Mouse (Mus musculus): ENCODE measurements around the gene Ppp2r2c. TPM values are rescaled to one million over a fixed set of nuclear protein-coding genes. Genes with fewer than 3 reads are reported as not detected.

The Ppp2r2c gene
- polyA plus RNA-seq (2012; rRNA removed; ENCODE audit: low replicate concordance), result 0.57 and 1.1 TPM in 2 replicates

DNA sequence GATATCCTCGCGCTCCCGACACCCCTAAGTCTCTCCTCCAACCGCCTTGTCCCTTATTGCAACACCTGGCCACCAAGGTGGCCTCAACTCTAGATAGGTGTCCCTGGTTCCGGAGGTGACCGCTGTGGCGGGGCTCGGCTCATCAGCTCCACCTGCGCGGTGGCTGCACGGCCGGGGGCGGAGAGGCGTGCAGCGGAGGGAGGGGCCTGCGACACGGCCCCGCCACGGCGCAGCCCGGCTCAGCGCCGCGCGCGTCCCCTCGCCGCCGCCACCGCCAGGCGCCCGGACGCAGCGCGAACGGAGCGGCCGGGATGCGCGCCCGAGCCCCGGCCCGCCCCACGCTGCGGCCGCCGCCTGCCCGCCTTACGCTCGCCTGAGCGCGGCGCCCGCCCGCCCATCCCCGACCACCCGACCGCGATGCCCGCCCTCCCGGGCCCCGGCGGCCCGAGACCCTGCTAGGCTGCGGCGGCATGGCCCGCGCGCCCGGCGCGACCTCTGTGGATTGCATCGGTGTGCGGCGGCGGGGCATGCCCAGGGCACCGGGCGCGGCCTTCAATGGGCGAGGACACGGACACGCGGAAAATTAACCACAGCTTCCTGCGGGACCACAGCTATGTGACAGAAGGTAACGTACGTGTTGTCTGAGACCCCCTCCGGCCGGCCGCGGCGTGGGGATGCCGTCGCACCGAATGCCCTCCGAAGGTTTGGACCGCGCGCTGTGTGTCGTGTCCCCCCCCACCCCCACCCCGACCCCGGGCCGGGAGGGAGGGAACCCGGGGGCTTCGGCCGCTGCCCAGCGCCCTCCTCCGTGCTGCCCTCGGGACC lies at the start of gene Ppp2r2c:
Gene Ppp2r2c (plus strand): TSS at position 248 of the 825 bp plus-strand sequence.

DNA sequence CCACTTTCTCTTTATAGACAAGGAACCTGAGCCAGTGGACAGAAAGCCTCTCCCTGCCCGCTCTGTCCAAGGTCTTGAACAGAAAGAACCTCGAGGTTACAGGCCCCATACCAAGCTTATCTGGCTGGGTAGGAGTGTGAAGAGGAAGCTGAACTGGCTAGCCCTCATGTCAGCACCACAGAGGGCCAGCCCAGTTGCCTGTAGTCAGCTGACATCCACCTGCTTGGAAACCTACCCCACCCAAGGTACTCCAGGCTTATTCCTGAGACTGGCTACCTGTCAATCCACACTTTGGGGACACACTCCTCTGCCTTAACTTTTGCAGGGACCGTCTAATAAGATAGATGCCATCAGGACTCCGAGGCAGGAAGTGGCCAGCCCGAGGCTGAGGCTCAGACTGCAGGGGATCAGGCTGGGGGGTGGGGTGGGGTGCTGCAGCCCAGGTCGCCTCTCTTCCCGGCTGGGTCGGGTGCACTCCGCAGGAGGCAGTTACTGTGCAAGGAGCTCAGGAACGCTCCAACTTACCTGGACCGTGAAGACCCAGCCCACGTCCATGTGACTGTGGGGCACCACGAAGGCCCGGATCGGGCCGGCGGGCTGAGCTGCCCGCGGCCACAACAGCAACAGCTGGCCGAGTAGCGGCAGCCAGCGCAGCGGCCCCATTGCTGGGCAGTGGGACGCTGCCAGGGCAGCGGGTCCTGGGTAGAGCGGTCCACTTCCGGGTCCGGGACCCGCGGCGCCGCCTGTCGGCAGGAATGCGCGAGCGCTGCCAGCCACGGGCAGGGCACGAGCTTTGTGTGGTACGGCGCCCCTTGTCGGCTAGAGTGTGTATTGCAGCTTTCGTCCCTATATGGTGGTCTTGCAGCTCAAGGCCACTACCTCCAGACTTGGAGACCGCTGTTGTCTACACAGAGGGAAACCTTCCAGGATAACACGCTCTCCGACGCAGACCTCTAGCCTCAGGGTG lies 38.1 kb upstream of the Ppp2r2c start, which contains the start of gene Man2b2:
Gene Man2b2 (minus strand): TSS at position 741 of the 967 bp plus-strand sequence.

DNA sequence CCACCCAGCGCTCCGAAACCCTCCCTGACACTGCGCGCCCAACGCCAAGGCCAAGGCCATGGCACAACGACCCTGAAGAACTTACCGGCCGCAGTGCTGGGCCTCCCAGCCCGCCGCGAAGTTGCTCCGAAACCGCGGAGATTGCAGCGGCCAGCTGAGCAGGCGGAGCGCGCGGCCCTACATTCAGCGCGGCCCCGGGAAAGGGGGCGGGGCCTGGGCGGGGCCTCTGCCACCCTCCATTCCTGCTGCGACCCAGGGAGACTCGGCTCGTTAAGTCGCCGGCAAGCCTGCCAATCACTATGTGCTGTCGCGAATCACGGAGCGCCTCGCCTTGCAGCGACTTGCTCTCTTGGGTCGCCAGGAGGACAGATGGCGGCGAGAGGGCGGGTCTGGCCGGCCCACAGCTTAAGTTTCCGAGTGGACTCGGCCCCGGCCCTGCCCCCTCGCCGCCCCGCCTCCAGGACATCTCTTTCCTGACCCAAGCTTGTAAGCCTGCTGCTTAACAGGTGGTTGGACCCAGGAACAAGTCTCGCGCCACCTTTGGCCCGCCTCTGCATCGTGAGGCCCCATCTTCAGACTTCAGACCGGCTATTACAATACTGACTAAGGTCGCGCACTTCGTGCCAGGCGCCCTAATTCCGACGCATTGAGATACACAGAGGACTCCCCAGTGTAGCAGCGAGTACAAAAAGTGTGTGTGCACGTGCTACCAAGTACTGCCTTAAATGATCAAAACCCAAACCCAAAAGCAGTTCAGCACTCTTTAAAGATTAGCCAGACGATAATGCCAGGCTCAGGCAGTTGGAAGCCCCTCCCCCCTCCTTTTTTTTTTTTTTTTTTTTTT lies 120.7 kb downstream of the Ppp2r2c start, which contains the start of gene Wfs1:
Gene Wfs1 (minus strand): TSS at position 425 of the 844 bp plus-strand sequence.

Other genes with a start within 250 kb of the Ppp2r2c start
- gene D5Ertd579e, start 172.5 kb upstream of the Ppp2r2c start, polyA plus RNA-seq (2012; rRNA removed; ENCODE audit: low replicate concordance), result 17.5 and 28.8 TPM in 2 replicates
- 20.2 and 50.1 TPM in 2 replicates for gene Bloc1s4, start 119.9 kb upstream of the Ppp2r2c start, polyA plus RNA-seq (2012; rRNA removed; ENCODE audit: low replicate concordance)
- 44.6 and 132 TPM in 2 replicates for gene Mrfap1, start 71.7 kb upstream of the Ppp2r2c start, polyA plus RNA-seq (2012; rRNA removed; ENCODE audit: low replicate concordance)
- gene Man2b2, start 37.9 kb upstream of the Ppp2r2c start, polyA plus RNA-seq (2012; rRNA removed; ENCODE audit: low replicate concordance), result 61.5 and 68.3 TPM in 2 replicates
- 24.0 and 27.4 TPM in 2 replicates for gene Wfs1, start 120.7 kb downstream of the Ppp2r2c start, polyA plus RNA-seq (2012; rRNA removed; ENCODE audit: low replicate concordance)
- 0.67 and 0.68 TPM in 2 replicates for gene Gm1043, start 216.9 kb downstream of the Ppp2r2c start, polyA plus RNA-seq (2012; rRNA removed; ENCODE audit: low replicate concordance)